Comparison of ENCODE assay signal across 16 mouse cellular contexts in genomic region chr5:23560171-23560570, GRCm38 (mm10).
"Had no signal": no experiment of that assay in that cellular context is flagged by ENCODE, and none has a peak within 500 bp of the region (broad histone marks: within the 10 kb centered on the region; RNA-seq: fewer than 3 reads in every experiment).

No protein-coding gene starts in this region.

- H3K27me3 ChIP-seq: midbrain, embryonic 13.5 days; neural tube, embryonic 13.5 days; neural tube, embryonic 15.5 days; stomach, embryonic 15.5 days had no signal

- ATAC-seq: midbrain, embryonic 13.5 days; midbrain, embryonic 16.5 days had no signal

- DNase-seq: lung, adult 18-20 months; lung, embryonic 14.5 days; lung, postnatal 10 days; lung, postnatal 4 days; retina, postnatal 1 day; right cerebral cortex, adult 18-20 months; right cerebral cortex, postnatal 25 days; right cerebral cortex, postnatal 4 days; thymus, adult 2 months; thymus, postnatal 25 days; thymus, postnatal 4 days had no signal
